Mouse (Mus musculus): ENCODE results near the gene Ankle2. TPM values are rescaled to one million over a fixed set of nuclear protein-coding genes. Genes with fewer than 3 reads are reported as not detected.

Gene Ankle2
- 10 to 100 TPM; 29.7 to 30.3 TPM for total RNA-seq (2021)
- long read RNA-seq, experiment 1, full-length matches to known transcripts: 32 of 46 reads
- long read RNA-seq, experiment 1, partial matches to known transcripts: 9 of 46 reads
- long read RNA-seq, experiment 1, other reads (novel, unspliced or antisense): 5 of 46 reads
- long read RNA-seq, experiment 2, full-length matches to known transcripts: 27 of 32 reads
- long read RNA-seq, experiment 2, partial matches to known transcripts: 2 of 32 reads
- long read RNA-seq, experiment 2, other reads (novel, unspliced or antisense): 3 of 32 reads

DNA sequence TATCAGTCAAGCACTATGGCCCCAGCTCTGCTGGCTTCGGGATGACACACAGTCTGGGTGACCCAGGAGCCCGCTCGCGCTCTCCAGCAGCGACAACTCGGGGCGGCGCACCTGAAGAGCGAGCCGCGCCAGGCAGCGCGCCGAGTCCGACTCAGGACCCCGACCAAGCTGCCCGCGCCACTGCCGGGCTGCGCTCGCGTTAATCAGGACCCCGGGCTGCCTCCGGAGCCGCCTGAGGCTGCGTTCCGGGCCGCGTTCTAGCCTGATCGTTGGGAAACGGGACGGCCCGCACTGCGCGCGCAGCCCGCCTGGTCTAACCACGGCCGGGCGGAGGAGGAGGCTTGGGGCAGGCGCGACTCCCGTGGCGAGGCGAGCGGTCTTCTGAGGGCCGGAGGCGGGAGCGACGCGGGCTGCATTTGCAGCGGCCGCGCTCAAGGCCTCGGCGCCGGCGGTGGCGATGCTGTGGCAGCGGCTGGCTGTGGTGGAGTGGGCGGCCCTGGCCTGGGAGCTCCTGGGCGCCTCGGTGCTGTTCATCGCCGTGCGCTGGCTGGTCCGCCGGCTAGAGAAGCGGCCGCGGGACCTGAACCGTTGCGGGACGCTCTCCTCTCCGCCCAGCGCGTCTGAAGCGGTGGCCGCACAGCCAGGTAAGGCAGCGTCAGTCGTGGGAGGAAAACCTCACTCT, at the start of gene Ankle2:
TSS of gene Ankle2 (plus strand) at position 225 of the 682 bp plus-strand sequence.
- DNase-seq (ENCODE audit: low spot score): peak; percentile 90

- peak; percentile 55 for DNase-seq (ENCODE audit: low spot score)
Measured at GRCm38 (mm10) chr5:110181716-110182115, 49.1 kb upstream of the Ankle2 start.

DNA sequence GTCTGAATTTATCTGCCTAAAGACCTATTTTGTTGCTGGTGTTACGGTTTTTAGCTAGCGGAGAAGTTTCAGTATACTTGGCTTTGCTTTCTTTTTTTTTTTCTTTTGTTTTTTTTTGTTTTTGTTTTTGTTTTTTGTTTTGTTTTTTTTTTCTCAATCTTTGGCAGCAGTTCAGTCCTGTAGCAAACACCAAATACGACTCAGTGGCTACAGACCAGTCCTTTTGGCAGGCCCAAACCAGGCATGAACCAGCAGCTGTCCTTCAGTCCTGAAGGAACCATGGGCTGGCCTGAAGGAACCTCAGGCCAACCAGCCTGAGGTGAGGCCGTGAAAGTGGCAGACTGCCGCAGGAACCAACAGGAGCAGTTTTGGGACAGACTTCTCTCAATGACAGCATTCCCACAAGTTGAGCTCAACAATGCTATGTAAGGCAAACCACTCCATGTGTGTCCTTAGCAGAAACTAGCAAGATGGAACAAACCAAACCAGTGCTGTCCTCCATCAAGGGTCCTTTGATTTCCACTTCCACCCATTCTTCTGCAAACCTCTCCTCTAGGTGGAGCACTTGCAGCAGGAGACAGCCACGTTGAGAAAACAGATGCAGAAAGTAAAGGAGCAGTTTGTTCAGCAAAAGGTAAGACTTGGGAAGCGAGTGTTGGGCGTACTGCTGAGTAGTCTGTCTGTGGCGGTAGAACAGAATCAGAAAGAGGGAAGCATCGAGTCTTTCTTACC, 27.5 kb upstream of the Ankle2 start:
- DNase-seq (ENCODE audit: low spot score): no peak

DNA sequence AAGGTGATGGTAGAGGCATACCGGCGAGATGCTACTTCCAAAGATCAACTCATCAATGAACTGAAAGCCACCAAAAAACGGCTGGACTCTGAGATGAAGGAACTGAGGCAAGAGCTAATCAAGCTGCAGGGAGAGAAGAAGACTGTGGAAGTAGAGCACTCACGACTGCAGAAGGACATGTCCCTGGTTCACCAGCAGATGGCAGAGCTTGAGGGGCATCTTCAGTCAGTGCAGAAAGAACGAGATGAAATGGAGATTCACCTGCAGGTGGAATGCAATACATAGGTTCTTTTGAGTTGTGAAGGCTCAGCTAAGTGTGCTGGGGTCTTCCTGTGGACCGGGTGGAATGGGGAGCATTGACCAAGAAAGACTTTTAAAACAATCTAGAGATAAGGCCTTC, 26.0 kb upstream of the Ankle2 start:
- DNase-seq (ENCODE audit: low spot score): no peak

DNA sequence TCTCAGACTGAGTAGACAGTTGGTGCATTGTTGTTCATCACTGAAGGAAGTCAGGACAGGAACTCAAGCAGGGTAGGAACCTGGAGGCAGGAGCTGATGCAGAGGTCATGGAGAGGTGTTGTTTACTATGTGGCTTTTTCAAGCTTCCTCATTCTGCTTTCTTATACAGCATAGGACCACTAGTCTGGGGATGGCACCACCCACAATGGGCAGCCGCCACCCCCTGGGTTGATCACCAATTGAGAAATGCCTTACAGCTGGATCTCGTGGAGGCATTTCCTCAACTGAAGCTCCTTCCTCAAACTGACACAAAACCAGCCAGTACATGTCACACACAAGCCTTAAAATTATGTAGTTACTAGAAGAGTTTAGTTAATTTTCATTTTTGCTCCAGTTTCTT, 19.5 kb upstream of the Ankle2 start:
- DNase-seq (ENCODE audit: low spot score): no peak

- no peak for DNase-seq (ENCODE audit: low spot score)
Measured at GRCm38 (mm10) chr5:110216780-110217179, 14.0 kb upstream of the Ankle2 start.

GRCm38 (mm10) chr5:110220331-110220730, 10.5 kb upstream of the Ankle2 start:
- DNase-seq (ENCODE audit: low spot score): no peak

- no peak for DNase-seq (ENCODE audit: low spot score)
Measured at GRCm38 (mm10) chr5:110222757-110223156, 8.0 kb upstream of the Ankle2 start.

- no peak for DNase-seq (ENCODE audit: low spot score)
Measured at GRCm38 (mm10) chr5:110225056-110225455, 5.7 kb upstream of the Ankle2 start.

- no peak for DNase-seq (ENCODE audit: low spot score)
Measured at GRCm38 (mm10) chr5:110227336-110227883, 3.4 kb upstream of the Ankle2 start.

- DNase-seq (ENCODE audit: low spot score): no peak
Measured at GRCm38 (mm10) chr5:110230401-110230779, 414 bp upstream of the Ankle2 start.

GRCm38 (mm10) chr5:110231638-110232037, 834 bp downstream of the Ankle2 start:
- DNase-seq (ENCODE audit: low spot score): no peak

- no peak for DNase-seq (ENCODE audit: low spot score)
Measured at GRCm38 (mm10) chr5:110232346-110232745, 1.5 kb downstream of the Ankle2 start.

DNA sequence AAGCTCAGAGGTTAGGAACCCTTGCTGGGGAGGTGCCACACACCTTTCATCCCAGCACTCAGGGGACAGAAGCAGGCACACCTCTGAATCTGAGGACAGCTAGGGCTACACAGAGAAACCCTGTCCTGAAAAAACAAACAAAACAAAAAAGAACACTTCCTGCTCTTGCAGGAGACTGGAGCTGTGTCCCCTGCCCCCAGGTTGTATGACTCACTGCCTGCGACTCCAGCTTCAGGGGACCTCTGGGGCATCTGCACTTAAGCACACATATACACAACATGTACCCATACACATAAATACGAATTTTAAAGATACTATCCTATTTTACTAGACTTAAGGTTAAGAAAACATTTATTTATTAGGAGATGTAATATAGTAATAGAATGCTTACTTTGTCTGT, 13.3 kb downstream of the Ankle2 start:
- DNase-seq (ENCODE audit: low spot score): no peak

DNA sequence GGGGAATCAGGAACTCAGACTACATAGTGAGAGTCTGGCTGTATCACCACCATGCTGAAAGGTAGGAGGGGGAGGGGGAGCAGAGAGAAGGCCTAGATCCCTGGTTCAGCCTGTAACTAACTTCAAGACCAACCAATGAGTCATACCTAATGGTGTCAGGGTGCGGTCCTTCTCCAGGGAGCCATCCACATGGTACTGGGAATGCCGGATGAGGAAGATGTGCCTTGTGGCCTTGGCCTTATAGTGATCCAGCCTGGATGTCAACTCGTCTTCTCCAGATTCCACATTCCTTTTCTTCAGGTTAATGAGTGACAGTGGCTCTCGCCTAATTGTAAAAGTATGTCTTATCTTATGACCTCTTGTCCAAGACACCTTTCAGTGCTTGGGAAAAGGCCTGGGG, 36.1 kb downstream of the Ankle2 start:
- no peak for DNase-seq (ENCODE audit: low spot score)

DNA sequence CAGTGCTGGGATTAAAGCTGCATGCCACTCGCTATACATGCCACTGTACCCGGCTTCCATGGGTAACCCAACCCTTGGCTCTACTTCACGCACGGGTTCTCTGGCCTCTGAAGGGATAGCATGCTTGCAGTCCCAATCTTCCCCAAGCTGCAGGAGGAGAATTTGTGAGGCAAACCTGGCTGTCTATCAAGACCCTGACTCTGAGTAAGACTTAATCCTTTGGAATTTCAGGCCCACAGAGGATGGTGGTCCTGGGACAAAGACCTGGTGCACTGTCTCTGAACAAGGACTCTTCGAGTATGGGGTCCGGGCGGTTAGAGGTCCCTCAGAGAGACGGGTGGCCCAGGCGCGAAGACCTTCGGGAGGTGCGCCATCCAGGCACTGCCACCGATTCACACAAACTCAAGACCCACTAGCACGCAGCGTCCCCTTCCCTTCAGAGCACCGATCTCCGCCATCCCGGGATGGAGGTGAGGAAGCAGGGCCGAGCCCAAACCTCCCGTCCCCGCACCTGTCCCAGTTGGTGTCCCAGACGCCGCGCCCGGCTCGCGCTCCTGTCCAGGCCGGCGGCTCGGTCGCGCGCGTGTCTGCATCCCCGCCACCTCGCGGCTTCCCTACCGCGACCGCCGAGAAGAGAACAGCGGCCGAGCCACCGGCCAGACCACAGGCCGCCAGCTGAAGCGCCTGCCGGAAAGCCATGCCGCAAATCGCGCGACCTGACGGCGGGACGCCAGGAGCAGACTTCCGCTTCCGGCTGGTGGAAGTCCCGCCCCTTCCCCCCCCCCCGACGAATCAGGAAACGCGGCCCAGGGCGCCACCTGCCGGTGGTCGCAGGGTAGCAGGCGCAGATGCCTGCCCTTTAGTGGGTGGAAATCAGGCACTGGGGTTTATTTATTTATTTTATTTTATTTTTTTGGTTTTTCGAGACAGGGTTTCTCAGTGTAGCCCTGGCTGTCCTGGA, 38.6 kb downstream of the Ankle2 start, which contains the start of gene Pgam5:
TSS of gene Pgam5 (minus strand) at position 773 of the 961 bp plus-strand sequence.
- peak; percentile 86 for DNase-seq (ENCODE audit: low spot score)

- no peak for DNase-seq (ENCODE audit: low spot score)
Measured at GRCm38 (mm10) chr5:110270242-110270641, 39.4 kb downstream of the Ankle2 start.

GRCm38 (mm10) chr5:110274147-110274546, 43.3 kb downstream of the Ankle2 start:
- DNase-seq (ENCODE audit: low spot score): no peak

DNA sequence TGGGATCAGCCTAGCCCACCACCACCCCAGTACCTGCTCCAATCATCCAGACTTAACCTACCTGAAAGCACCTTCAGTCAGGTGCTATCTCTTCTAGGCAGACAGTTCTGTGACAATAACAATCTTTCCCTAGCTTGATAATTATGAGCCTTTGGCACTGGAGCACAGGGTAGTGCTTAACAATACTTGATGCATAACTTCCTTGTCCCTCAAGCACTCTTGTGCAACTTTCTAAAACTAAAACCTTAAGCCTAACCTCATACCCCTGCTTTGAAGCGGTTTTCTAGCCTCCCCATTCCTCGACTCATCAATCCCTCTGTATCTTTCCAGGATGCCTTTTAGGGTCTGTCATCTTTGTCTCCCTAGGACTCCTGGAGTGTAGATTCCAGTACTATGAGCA, 44.0 kb downstream of the Ankle2 start:
- no peak for DNase-seq (ENCODE audit: low spot score)

GRCm38 (mm10) chr5:110276391-110276790, 45.6 kb downstream of the Ankle2 start:
- no peak for DNase-seq (ENCODE audit: low spot score)

GRCm38 (mm10) chr5:110276910-110277309, 46.1 kb downstream of the Ankle2 start:
- no peak for DNase-seq (ENCODE audit: low spot score)
